Mouse (Mus musculus) forebrain, embryonic 11.5 days (tissue): ENCODE data around the gene Alk. TPM values are rescaled to one million over a fixed set of nuclear protein-coding genes. Genes with fewer than 3 reads are reported as not detected.

Experiments
- ATAC-seq: fragments of 200-750 bp; cut with Nextera tagmentation; replicated peaks from 2 replicates; pipeline ENCODE4 v1.8.0; 2017; ENCODE audit warnings: moderate TSS enrichment; ENCODE audit not compliant: low FRiP score
- DNase-seq: peaks from one replicate; pipeline ENCODE4 v3.0.0-alpha.2; 2017; ENCODE audit warnings: low spot score
- H3K27ac ChIP-seq: fragments of 300-500 bp; sonication (generic); 2 replicates; pipeline ENCODE4 v1.5.1; 2014; ENCODE audit warnings: low read depth, low read length
- H3K27me3 ChIP-seq: fragments of 300-500 bp; sonication (generic); 2 replicates; pipeline ENCODE4 v1.6.1; 2014; ENCODE audit warnings: mild to moderate bottlenecking, low read length, mixed read lengths; ENCODE audit not compliant: control insufficient read depth, insufficient read depth
- H3K36me3 ChIP-seq: fragments of 300-500 bp; sonication (generic); 2 replicates; pipeline ENCODE4 v1.6.1; 2014; ENCODE audit warnings: mild to moderate bottlenecking, low read length, moderate library complexity, mixed read lengths; ENCODE audit not compliant: control insufficient read depth, insufficient read depth
- H3K4me1 ChIP-seq: fragments of 300-500 bp; sonication (generic); replicated peaks from 2 replicates; pipeline ENCODE4 v1.6.1; 2014; ENCODE audit warnings: low read length, mixed read lengths; ENCODE audit not compliant: control insufficient read depth, insufficient read depth
- H3K4me2 ChIP-seq: fragments of 300-500 bp; sonication (generic); 2 replicates; pipeline ENCODE4 v1.6.1; 2014; ENCODE audit warnings: low read depth, mild to moderate bottlenecking, low read length, moderate library complexity, mixed read lengths; ENCODE audit not compliant: severe bottlenecking
- H3K4me3 ChIP-seq: fragments of 300-500 bp; sonication (generic); 2 replicates; pipeline ENCODE4 v1.5.1; 2014; ENCODE audit warnings: low read depth, low read length
- H3K9ac ChIP-seq: fragments of 300-500 bp; sonication (generic); 2 replicates; pipeline ENCODE4 v1.6.1; 2014; ENCODE audit warnings: low read length
- H3K9me3 ChIP-seq: fragments of 300-500 bp; sonication (generic); 2 replicates; pipeline ENCODE4 v1.6.1; 2016; ENCODE audit warnings: low read length, mixed read lengths; ENCODE audit not compliant: control insufficient read depth
- WGBS: fragments of 180-500 bp; shearing (Covaris S2); extraction: QIAGEN DNeasy Blood & Tissue Kit; methylation state at CpG from one replicate; pipeline ENCODE4 v1.1.7; 2014; 5-methylcytosine and 5-hydroxymethylcytosine counted together
- polyA plus RNA-seq: library from polyadenylated mRNA; unstranded; fragments of >200 nt; fragmentation: Nextera tagmentation; extraction: Ambion mirVana; gene quantifications from 2 replicates; pipeline ENCODE4 v1.2.1, GENCODE M21; 2014

Alk gene
- polyA plus RNA-seq, 1 experiment from 2014 or later = 0.15 TPM

- H3K27me3 ChIP-seq = no peaks in the 10 kb centered on the region
- WGBS = 52% methylated on average over 3 of the region's 3 CpGs
- no peak overlapping the region for H3K4me2 ChIP-seq
- no peak for ATAC-seq
- no peak overlapping the region for H3K27ac ChIP-seq
- no peak for DNase-seq
- no peaks in the 10 kb centered on the region for H3K36me3 ChIP-seq
- no peaks in the 10 kb centered on the region for H3K4me1 ChIP-seq
- H3K4me3 ChIP-seq = no peak overlapping the region
- H3K9me3 ChIP-seq = no peaks in the 10 kb centered on the region
- no peak overlapping the region for H3K9ac ChIP-seq
Observed at GRCm38 (mm10) chr17:71935336-71935735, 669.1 kb downstream of the Alk start.

- Histone ChIP-seq H3K9ac (no peak overlapping the region), H3K4me3 (no peak overlapping the region), H3K27ac (no peak overlapping the region), H3K27me3 (no peaks in the 10 kb centered on the region), H3K9me3 (no peaks in the 10 kb centered on the region), H3K4me1 (0 out of 2 replicates have a peak, but pooled peaks cover 2% of the 10 kb centered on the region), H3K4me2 (no peak overlapping the region), H3K36me3 (no peaks in the 10 kb centered on the region)
- ATAC-seq (no peak), DNase-seq (no peak)
- WGBS = 83% methylated on average over 5 of the region's 5 CpGs
Observed at GRCm38 (mm10) chr17:71914941-71915340, 689.5 kb downstream of the Alk start.

- H3K4me2 ChIP-seq = no peak overlapping the region
- DNase-seq (no peak), ATAC-seq (no peak)
- no peaks in the 10 kb centered on the region for H3K36me3 ChIP-seq
- 0 out of 2 replicates have a peak, but pooled peaks cover 2% of the 10 kb centered on the region for H3K4me1 ChIP-seq
- H3K9me3 ChIP-seq = no peaks in the 10 kb centered on the region
- H3K9ac ChIP-seq = no peak overlapping the region
- no peak overlapping the region for H3K4me3 ChIP-seq
- 89% methylated on average over 3 of the region's 3 CpGs for WGBS
- H3K27me3 ChIP-seq = no peaks in the 10 kb centered on the region
- no peak overlapping the region for H3K27ac ChIP-seq
Observed at GRCm38 (mm10) chr17:71914541-71914940, 689.9 kb downstream of the Alk start.

GRCm38 (mm10) chr17:71913188-71913587 lies 691.2 kb downstream of the Alk start:
- DNase-seq (no peak), ATAC-seq (no peak)
- H3K9ac ChIP-seq = no peak overlapping the region
- no peak overlapping the region for H3K27ac ChIP-seq
- no peaks in the 10 kb centered on the region for H3K9me3 ChIP-seq
- H3K4me2 ChIP-seq = no peak overlapping the region
- H3K36me3 ChIP-seq = no peaks in the 10 kb centered on the region
- H3K4me3 ChIP-seq = no peak overlapping the region
- H3K27me3 ChIP-seq = no peaks in the 10 kb centered on the region
- 92% methylated on average over 3 of the region's 3 CpGs for WGBS
- 0 out of 2 replicates have a peak, but pooled peaks cover 2% of the 10 kb centered on the region for H3K4me1 ChIP-seq

GRCm38 (mm10) chr17:71909107-71909506 lies 695.3 kb downstream of the Alk start:
- no peak overlapping the region for H3K9ac ChIP-seq
- H3K4me2 ChIP-seq = no peak overlapping the region
- DNase-seq (peak; percentile 54), ATAC-seq (no peak)
- H3K9me3 ChIP-seq = no peaks in the 10 kb centered on the region
- H3K36me3 ChIP-seq = no peaks in the 10 kb centered on the region
- H3K4me1 ChIP-seq = no peaks in the 10 kb centered on the region
- H3K27me3 ChIP-seq = no peaks in the 10 kb centered on the region
- H3K4me3 ChIP-seq = no peak overlapping the region
- WGBS = 55% methylated on average over 3 of the region's 3 CpGs
- no peak overlapping the region for H3K27ac ChIP-seq

- Histone ChIP-seq H3K9me3 (no peaks in the 10 kb centered on the region), H3K4me3 (no peak overlapping the region), H3K27me3 (no peaks in the 10 kb centered on the region), H3K4me2 (no peak overlapping the region), H3K36me3 (no peaks in the 10 kb centered on the region), H3K4me1 (no peaks in the 10 kb centered on the region), H3K9ac (no peak overlapping the region), H3K27ac (no peak overlapping the region)
- ATAC-seq = no peak
- 90% methylated on average over 6 of the region's 6 CpGs for WGBS
- DNase-seq = no peak
Observed at GRCm38 (mm10) chr17:71881369-71881768, 723.1 kb downstream of the Alk start.

GRCm38 (mm10) chr17:71875492-71875891 lies 728.9 kb downstream of the Alk start:
- Histone ChIP-seq H3K4me2 (no peak overlapping the region), H3K4me1 (no peaks in the 10 kb centered on the region), H3K9ac (no peak overlapping the region), H3K27ac (no peak overlapping the region), H3K27me3 (no peaks in the 10 kb centered on the region), H3K36me3 (no peaks in the 10 kb centered on the region), H3K9me3 (no peaks in the 10 kb centered on the region), H3K4me3 (no peak overlapping the region)
- DNase-seq (no peak), ATAC-seq (no peak)
- 80% methylated on average over 7 of the region's 7 CpGs for WGBS

GRCm38 (mm10) chr17:71874795-71875194 lies 729.6 kb downstream of the Alk start:
- no peak for DNase-seq
- ATAC-seq = no peak
- Histone ChIP-seq H3K4me3 (no peak overlapping the region), H3K27ac (no peak overlapping the region), H3K4me2 (no peak overlapping the region), H3K36me3 (no peaks in the 10 kb centered on the region), H3K27me3 (no peaks in the 10 kb centered on the region), H3K4me1 (0 out of 2 replicates have a peak, but pooled peaks cover under 1% of the 10 kb centered on the region), H3K9me3 (no peaks in the 10 kb centered on the region), H3K9ac (no peak overlapping the region)
- WGBS = 92% methylated on average over 9 of the region's 9 CpGs

GRCm38 (mm10) chr17:71874077-71874476 lies 730.4 kb downstream of the Alk start:
- Histone ChIP-seq H3K4me2 (no peak overlapping the region), H3K27me3 (no peaks in the 10 kb centered on the region; the same call in 1 of the 2 replicates), H3K9ac (no peak overlapping the region), H3K27ac (no peak overlapping the region), H3K9me3 (no peaks in the 10 kb centered on the region), H3K36me3 (no peaks in the 10 kb centered on the region), H3K4me3 (no peak overlapping the region), H3K4me1 (0 out of 2 replicates have a peak, but pooled peaks cover 1% of the 10 kb centered on the region)
- peak; percentile 81 for DNase-seq
- ATAC-seq = no peak
- WGBS = 46% methylated on average over 6 of the region's 6 CpGs
